ENCODE assay signal across 8 mouse cellular contexts in the genomic region with DNA sequence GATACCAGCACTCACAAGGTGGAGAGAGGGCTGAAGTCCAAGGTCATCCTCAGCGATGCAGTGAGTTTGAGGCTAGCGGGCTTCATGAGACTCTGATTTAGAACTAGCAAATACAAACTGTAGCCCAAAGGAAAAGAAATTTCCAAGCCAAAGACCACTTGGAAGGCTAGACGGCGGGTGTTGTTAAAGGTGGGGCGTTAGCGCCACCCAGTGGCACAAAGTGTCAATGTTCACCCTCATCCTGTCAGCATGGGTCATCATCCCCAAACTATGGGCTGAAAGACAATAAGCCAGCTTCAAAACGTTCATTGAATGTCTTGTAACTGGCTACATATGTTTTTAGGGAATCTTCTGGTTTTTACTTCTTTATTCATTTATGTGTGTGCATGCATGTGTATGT. TPM values are rescaled to one million over a fixed set of nuclear protein-coding genes. Genes with fewer than 3 reads are reported as not detected.
A peak's percentile ranks its signal among the peaks of the same experiment; 100 is the strongest.
DNase-seq lines count a peak whose midpoint lies in the region; ATAC-seq and TF ChIP-seq lines count a peak whose summit lies in the region.

No protein-coding gene starts in this region.

- TF ChIP-seq CTCF in forebrain, postnatal 0 days (IDR thresholded peaks at IDR 0.05; ENCODE audit: low read depth), result peak; percentile 94
- TF ChIP-seq CTCF in kidney, postnatal 0 days (IDR thresholded peaks at IDR 0.05; ENCODE audit: low read depth), result peak; percentile 93

- 3% methylated on average over 7 of the region's 7 CpGs for WGBS in forebrain, postnatal 0 days
- WGBS in kidney, postnatal 0 days, result 2% methylated on average over 7 of the region's 7 CpGs

- H3K9me3 ChIP-seq in forebrain, postnatal 0 days (ENCODE audit: low read length), result no peaks in the 10 kb centered on the region
- no peaks in the 10 kb centered on the region for H3K9me3 ChIP-seq in kidney, postnatal 0 days (replicated peaks; ENCODE audit: low read length)

- H3K4me1 ChIP-seq in forebrain, postnatal 0 days (ENCODE audit: insufficient read depth), result no peaks in the 10 kb centered on the region
- no peaks in the 10 kb centered on the region for H3K4me1 ChIP-seq in kidney, postnatal 0 days (replicated peaks; ENCODE audit: insufficient read depth, low read length)

- no peak overlapping the region for H3K4me3 ChIP-seq in forebrain, postnatal 0 days (ENCODE audit: low read depth, low read length)
- H3K4me3 ChIP-seq in kidney, postnatal 0 days (replicated peaks; ENCODE audit: low read depth, low read length), result no peak overlapping the region

- no peaks in the 10 kb centered on the region for H3K27me3 ChIP-seq in forebrain, postnatal 0 days (ENCODE audit: insufficient read depth, low read length)
- no peaks in the 10 kb centered on the region for H3K27me3 ChIP-seq in kidney, postnatal 0 days (ENCODE audit: insufficient read depth, low read length)

- ATAC-seq in forebrain, postnatal 0 days, result peak; percentile 73
- ATAC-seq in kidney, postnatal 0 days (replicated peaks; ENCODE audit: low FRiP score, low read depth), result no peak

- H3K36me3 ChIP-seq in forebrain, postnatal 0 days (ENCODE audit: insufficient read depth), result no peaks in the 10 kb centered on the region
- H3K36me3 ChIP-seq in kidney, postnatal 0 days (ENCODE audit: insufficient read depth, low read length), result no peaks in the 10 kb centered on the region

- peak; percentile 59 for DNase-seq in A20 (ENCODE audit: low read depth, low spot score)
- DNase-seq in CD8-positive naive resting alpha-beta T cell, adult 2 months (ENCODE audit: low read depth in 2 of 2, low spot score in 2 of 2), result peak; percentile 61 to 64
- DNase-seq in c-Kit-negative CD71-positive TER-119-positive erythroid progenitor cells, embryonic 14.5 days (ENCODE audit: low read depth, low spot score), result peak; percentile 32
- peak; percentile 91 for DNase-seq in forebrain, postnatal 0 days
- peak; percentile 90 for DNase-seq in kidney, postnatal 0 days (ENCODE audit: low spot score)
- DNase-seq in lung, adult 18-20 months, result peak; percentile 61 to 62
- peak; percentile 71 for DNase-seq in retina, postnatal 7 days (ENCODE audit: low read depth, low spot score)
- DNase-seq in urinary bladder, postnatal 4 days (ENCODE audit: low spot score in 2 of 2), result peak; percentile 57 to 71

- H3K9ac ChIP-seq in forebrain, postnatal 0 days, result no peak overlapping the region
- H3K9ac ChIP-seq in kidney, postnatal 0 days (ENCODE audit: low read depth, low read length), result no peak overlapping the region

- H3K27ac ChIP-seq in forebrain, postnatal 0 days (ENCODE audit: low read depth, low read length), result no peak overlapping the region
- no peak overlapping the region for H3K27ac ChIP-seq in kidney, postnatal 0 days

- no peak overlapping the region for H3K4me2 ChIP-seq in forebrain, postnatal 0 days (ENCODE audit: low read depth)
- no peak overlapping the region for H3K4me2 ChIP-seq in kidney, postnatal 0 days (ENCODE audit: low read length)

RNA-seq across cellular contexts. Expression of gene Styxl1, which starts 14.7 kb away (rescaled TPM):
- total RNA-seq in forebrain, postnatal 0 days (2014; rRNA removed), result 0.29 and 0.54 TPM in 2 replicates
- 0.25 and 1.0 TPM in 2 replicates for polyA plus RNA-seq in forebrain, postnatal 0 days (2015; fragmentation: Nextera tagmentation; extraction: Ambion mirVana)
- 0.53 and 0.54 TPM in 2 replicates for polyA plus RNA-seq in kidney, postnatal 0 days (2015; fragmentation: Nextera tagmentation; extraction: Ambion mirVana)

RNA-seq across cellular contexts. Expression of gene Mdh2, which starts 14.8 kb away (rescaled TPM):
- total RNA-seq in forebrain, postnatal 0 days (2014; rRNA removed), result 115 and 132 TPM in 2 replicates
- polyA plus RNA-seq in forebrain, postnatal 0 days (2015; fragmentation: Nextera tagmentation; extraction: Ambion mirVana), result 663 and 665 TPM in 2 replicates
- polyA plus RNA-seq in kidney, postnatal 0 days (2015; fragmentation: Nextera tagmentation; extraction: Ambion mirVana), result 752 and 801 TPM in 2 replicates

RNA-seq across cellular contexts. Expression of gene Tmem120a, which starts 19.3 kb away (rescaled TPM):
- 42.7 and 49.1 TPM in 2 replicates for total RNA-seq in forebrain, postnatal 0 days (2014; rRNA removed)
- 111 and 126 TPM in 2 replicates for polyA plus RNA-seq in forebrain, postnatal 0 days (2015; fragmentation: Nextera tagmentation; extraction: Ambion mirVana)
- 80.1 and 81.7 TPM in 2 replicates for polyA plus RNA-seq in kidney, postnatal 0 days (2015; fragmentation: Nextera tagmentation; extraction: Ambion mirVana)

RNA-seq across cellular contexts. Expression of gene Srrm3, which starts 43.2 kb away (rescaled TPM):
- total RNA-seq in forebrain, postnatal 0 days (2014; rRNA removed), result 60.2 and 70.5 TPM in 2 replicates
- 39.4 and 44.6 TPM in 2 replicates for polyA plus RNA-seq in forebrain, postnatal 0 days (2015; fragmentation: Nextera tagmentation; extraction: Ambion mirVana)
- polyA plus RNA-seq in kidney, postnatal 0 days (2015; fragmentation: Nextera tagmentation; extraction: Ambion mirVana), result 0.13 and 0.16 TPM in 2 replicates

Comparison
In these comparisons a context has a peak if more than half of its experiments do, and no peak if none do; other contexts are left out.
1. DNase-seq: peak in every context shown above with its lines; median percentile 91 in forebrain, postnatal 0 days; 90 in kidney, postnatal 0 days; 71 in retina, postnatal 7 days; 64 in urinary bladder, postnatal 4 days; 62 in CD8-positive naive resting alpha-beta T cell, adult 2 months; 62 in lung, adult 18-20 months; 59 in A20; 32 in c-Kit-negative CD71-positive TER-119-positive erythroid progenitor cells, embryonic 14.5 days.